Mouse (Mus musculus) T-helper 2 cell (primary cell): ENCODE measurements around the gene Derl2.

Experiments
- in situ Hi-C: fragments of 300-600 bp; cut with MboI, MseI; formaldehyde crosslinking; loops from one replicate; pipeline ENCODE4 v1.15.1; 2025; ENCODE audit warnings: high pct_unique_total_duplicates

The Derl2 gene

GRCm38 (mm10) chr11:70982557-70983228 lies 36.9 kb downstream of the Derl2 start, which contains the start of gene C1qbp:
C1qbp (minus strand) TSS chr11:70983026.
- in situ Hi-C loops = no loop called here

GRCm38 (mm10) chr11:70982030-70982429 lies 37.6 kb downstream of the Derl2 start:
- in situ Hi-C loops = no loop called here

- in situ Hi-C loops = no loop called here
Measured at GRCm38 (mm10) chr11:70980751-70981510, 38.7 kb downstream of the Derl2 start.

- in situ Hi-C loops = no loop called here
Measured at GRCm38 (mm10) chr11:70980232-70980631, 39.4 kb downstream of the Derl2 start.

- in situ Hi-C loops = no loop called here
Measured at GRCm38 (mm10) chr11:70977293-70977692, 42.3 kb downstream of the Derl2 start.

GRCm38 (mm10) chr11:70975193-70975592 lies 44.4 kb downstream of the Derl2 start:
- in situ Hi-C loops = no loop called here

- in situ Hi-C loops = no loop called here
Measured at GRCm38 (mm10) chr11:70973947-70974346, 45.7 kb downstream of the Derl2 start.

GRCm38 (mm10) chr11:70972586-70972985 lies 47.1 kb downstream of the Derl2 start:
- in situ Hi-C loops = no loop called here

GRCm38 (mm10) chr11:70970560-70971540 lies 48.8 kb downstream of the Derl2 start:
- in situ Hi-C loops = no loop called here

GRCm38 (mm10) chr11:70969821-70970559 lies 49.7 kb downstream of the Derl2 start, which contains the start of the genes Nup88 and Rpain:
Nup88 (minus strand) TSS chr11:70969973.
Rpain (plus strand) TSS chr11:70970213.
- in situ Hi-C loops = no loop called here

GRCm38 (mm10) chr11:70969271-70969794 lies 50.3 kb downstream of the Derl2 start:
- in situ Hi-C loops = no loop called here

- in situ Hi-C loops = no loop called here
Measured at GRCm38 (mm10) chr11:70964222-70964907, 55.3 kb downstream of the Derl2 start.

GRCm38 (mm10) chr11:70960786-70961554 lies 58.7 kb downstream of the Derl2 start:
- in situ Hi-C loops = no loop called here
